Mouse (Mus musculus) gastrocnemius, adult 18-20 months (tissue): ENCODE data around the gene Ap2b1. TPM values are rescaled to one million over a fixed set of nuclear protein-coding genes. Genes with fewer than 3 reads are reported as not detected.

Experiments
- DNase-seq: peaks from one replicate; pipeline ENCODE4 v3.0.0; 2021; ENCODE audit warnings: low spot score
- total RNA-seq, 2 experiments: library from RNA; stranded (reverse); gene quantifications; 2 replicates each; pipeline ENCODE4 v1.2.3; 2021

The Ap2b1 gene
- total RNA-seq, 2 experiments from 2014 or later, result 34.6 to 35.0 TPM

- peak; percentile 38 for DNase-seq
These were observed 142.4 kb downstream of the Ap2b1 start for GRCm38 (mm10) chr11:83441235-83441634.

DNA sequence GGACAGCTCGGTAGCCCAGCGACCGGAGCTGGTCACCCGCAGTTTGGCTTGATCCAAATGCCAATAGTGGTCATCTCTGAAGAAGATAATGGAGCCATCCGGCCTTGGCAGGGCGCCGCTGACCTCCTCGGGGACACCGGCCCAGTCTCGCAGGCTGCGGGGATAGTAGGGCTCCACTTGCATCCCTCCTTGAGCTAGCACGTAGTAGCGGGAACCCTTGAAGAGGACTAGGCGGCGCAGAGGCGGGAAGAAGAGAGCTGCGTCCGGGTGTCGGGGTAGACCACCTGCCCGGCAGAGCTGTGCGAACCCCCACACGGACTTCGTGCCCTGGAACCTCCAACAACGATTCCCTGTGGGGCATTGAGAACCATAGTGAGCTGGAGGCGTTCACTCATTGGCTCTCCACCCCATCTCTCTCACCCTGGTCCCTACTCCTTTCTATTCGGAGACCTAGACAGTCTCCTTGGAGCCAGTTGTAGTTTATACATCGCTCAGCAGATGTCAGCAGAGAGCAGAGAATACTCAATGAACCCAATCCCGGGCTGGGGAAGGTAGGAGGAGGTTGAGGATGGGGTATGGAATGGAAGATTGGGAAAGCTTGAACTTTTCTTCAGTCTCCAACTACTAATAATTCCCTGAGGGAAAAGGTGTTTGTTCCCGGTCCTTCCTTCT, 143.9 kb downstream of the Ap2b1 start:
- peak; percentile 75 for DNase-seq

GRCm38 (mm10) chr11:83443824-83444223, 145.0 kb downstream of the Ap2b1 start:
- no peak for DNase-seq

GRCm38 (mm10) chr11:83445001-83445400, 146.2 kb downstream of the Ap2b1 start:
- no peak for DNase-seq

- DNase-seq, result no peak
These were observed 148.8 kb downstream of the Ap2b1 start for GRCm38 (mm10) chr11:83447612-83448011.

GRCm38 (mm10) chr11:83448021-83448926, 149.4 kb downstream of the Ap2b1 start:
- peak; percentile 45 for DNase-seq

DNA sequence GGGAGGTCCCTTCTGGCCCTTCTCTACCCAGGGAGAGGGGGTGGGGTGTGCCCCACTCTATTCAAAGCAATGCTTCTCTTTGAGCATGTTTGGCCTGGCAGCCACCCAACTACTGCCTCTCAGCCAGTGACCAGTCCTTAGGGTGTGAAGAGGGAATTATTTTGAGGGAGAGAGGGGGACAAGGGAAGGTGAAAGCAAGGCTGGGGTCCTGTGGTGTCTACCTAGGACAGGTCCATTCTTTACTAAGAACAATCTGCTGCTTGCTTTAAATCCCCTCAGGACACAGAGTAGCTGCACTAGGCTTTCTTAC, 150.1 kb downstream of the Ap2b1 start:
- no peak for DNase-seq

DNA sequence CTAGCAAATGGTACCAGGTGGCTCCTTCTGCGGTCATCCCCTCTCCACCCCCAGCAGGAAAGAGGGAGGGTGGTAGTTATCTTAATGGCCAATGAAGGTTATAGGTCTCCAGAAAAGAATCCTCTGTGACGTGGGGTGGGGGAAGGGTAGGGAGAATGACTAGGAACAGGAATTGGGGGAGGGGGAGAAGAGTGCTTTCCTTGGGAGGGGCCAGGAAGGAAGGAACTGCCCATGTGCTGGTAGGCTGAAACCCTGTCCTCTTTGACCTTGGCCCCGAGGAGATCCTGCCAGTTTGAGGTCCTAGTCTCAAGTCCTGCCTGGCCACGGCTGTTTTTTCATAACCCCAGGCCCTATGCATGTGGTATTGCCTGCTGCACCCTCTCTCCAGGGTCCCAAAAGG, 150.5 kb downstream of the Ap2b1 start:
- DNase-seq, result no peak

GRCm38 (mm10) chr11:83450550-83450949, 151.7 kb downstream of the Ap2b1 start:
- no peak for DNase-seq

DNA sequence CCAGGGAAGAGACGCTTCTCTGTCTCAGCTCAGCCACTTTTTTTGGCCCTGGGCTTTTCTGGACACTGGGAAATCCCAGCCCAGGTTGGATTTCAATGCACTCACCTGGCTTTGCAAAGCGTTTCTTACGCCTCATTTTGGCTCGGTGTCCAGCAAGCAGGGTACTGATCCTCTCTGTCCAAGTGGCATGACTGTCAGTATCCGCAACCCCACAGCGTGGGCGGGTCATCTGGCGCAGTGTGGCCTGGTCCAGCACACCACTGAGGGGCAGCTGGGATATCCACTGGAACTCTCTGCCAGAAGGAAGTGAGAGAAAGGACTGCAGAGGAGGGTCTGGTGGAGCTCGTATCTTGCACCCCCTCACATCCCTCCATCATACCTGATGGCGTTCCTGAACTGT, 152.5 kb downstream of the Ap2b1 start:
- no peak for DNase-seq

GRCm38 (mm10) chr11:83454548-83454947, 155.7 kb downstream of the Ap2b1 start:
- no peak for DNase-seq

Other genes with a start within 250 kb of the Ap2b1 start
- 1 to 10 TPM in 1 of 2 experiments, under 1 TPM in 1; 0.62 to 1.2 TPM for gene Slfn2, start 233.9 kb upstream of the Ap2b1 start, total RNA-seq
- not detected for gene Slfn1, start 182.2 kb upstream of the Ap2b1 start, total RNA-seq
- gene Slfn4, start 123.8 kb upstream of the Ap2b1 start, total RNA-seq, result under 1 TPM in 1 of 2 experiments, not detected in 1; 0.14 TPM
- gene Slfn3, start 107.7 kb upstream of the Ap2b1 start, total RNA-seq, result 1 to 10 TPM in 1 of 2 experiments, under 1 TPM in 1; 0.41 to 1.3 TPM
- not detected for gene Slfn14, start 12.3 kb upstream of the Ap2b1 start, total RNA-seq
- 10 to 100 TPM; 14.0 to 15.5 TPM for gene Pex12, start 3.6 kb downstream of the Ap2b1 start, total RNA-seq
- gene Rasl10b, start 110.1 kb downstream of the Ap2b1 start, total RNA-seq, result under 1 TPM; 0.48 to 0.90 TPM
- not detected for gene Gas2l2, start 130.4 kb downstream of the Ap2b1 start, total RNA-seq
- not detected for gene 1700020L24Rik, start 138.7 kb downstream of the Ap2b1 start, total RNA-seq
- gene Mmp28, start 164.0 kb downstream of the Ap2b1 start, total RNA-seq, result 1 to 10 TPM; 1.4 TPM
- 10 to 100 TPM; 18.6 to 21.3 TPM for gene Taf15, start 174.1 kb downstream of the Ap2b1 start, total RNA-seq
- gene Heatr9, start 223.2 kb downstream of the Ap2b1 start, total RNA-seq, result not detected
- not detected for gene Ccl5, start 231.5 kb downstream of the Ap2b1 start, total RNA-seq